Mouse (Mus musculus): ENCODE data around the gene Dcaf5.

Gene Dcaf5

DNA sequence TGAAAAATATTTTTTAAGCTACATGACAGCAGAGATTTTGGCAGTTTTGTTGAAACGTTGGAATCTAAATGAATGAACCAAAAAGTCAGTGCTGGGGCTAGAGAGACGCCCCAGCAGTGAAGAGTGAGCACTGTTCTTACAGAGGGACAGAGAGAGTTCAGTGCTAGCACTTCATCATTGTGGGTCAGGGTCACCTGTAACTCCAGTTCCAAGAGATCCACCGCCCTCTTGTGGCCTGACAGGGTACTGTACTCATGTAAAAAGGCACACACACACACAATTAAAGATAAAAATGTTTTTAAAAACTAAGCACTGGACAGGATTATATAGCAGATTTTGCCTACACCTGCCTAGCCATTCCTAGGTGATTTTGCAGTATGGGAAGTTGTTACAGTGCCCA, 29.8 kb downstream of the Dcaf5 start:
- no peak for DNase-seq

DNA sequence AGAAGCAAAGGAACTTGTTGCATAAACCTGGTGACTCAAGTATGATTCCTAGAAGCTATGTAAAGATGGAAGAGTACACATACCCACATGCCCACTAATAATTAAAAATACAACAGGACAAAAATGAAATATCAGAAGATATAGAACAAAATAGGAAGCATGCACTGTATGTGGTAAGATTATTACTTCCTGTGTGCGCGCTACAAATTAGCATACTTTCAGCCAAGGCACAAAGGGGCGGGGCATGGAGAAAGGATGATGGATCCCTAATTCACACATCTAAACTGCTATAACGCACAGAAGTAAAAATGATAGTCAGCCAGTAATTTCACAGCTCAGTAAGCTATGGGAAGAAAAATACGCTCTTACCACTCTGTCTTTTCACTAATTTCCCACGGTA, 32.3 kb downstream of the Dcaf5 start:
- no peak for DNase-seq

DNA sequence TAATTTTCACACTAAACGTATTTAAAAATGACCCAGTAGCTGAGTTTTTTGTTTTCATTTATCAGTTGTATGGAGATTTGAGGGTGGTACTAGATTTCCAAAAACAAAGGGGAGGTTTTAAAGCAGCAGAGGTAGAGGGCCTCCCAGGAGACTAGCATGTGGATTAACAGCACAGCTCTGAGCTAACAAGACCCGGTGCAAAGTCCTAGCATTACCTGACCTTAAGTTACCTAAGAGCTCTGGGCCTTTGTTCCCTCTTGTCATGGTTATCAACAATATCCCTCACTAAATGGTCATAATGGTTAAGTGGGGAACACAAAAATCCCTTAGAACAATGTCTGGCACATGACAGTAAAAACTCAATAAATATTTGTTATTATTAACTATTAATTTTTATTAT, 37.3 kb downstream of the Dcaf5 start:
- no peak for DNase-seq

DNA sequence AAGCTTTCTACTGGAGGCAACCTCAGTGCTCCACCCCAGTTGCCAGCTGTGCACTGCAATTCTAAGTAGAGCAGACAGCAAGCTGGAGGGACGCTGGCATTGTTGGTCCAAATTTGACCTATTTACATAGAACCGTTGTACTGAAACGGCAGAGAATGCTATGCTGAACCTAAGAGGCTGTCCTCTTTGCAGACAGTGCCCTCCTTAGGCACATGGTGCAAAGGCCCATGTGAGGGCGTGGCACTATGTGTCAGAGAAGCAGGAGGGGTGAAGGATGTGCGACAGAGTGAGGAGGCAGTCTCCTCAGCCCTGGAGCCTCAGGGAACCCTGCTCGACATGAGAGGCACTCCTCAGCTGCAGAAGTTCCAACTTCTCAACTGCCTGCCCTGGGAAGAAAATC, 40.0 kb downstream of the Dcaf5 start:
- DNase-seq: no peak

DNA sequence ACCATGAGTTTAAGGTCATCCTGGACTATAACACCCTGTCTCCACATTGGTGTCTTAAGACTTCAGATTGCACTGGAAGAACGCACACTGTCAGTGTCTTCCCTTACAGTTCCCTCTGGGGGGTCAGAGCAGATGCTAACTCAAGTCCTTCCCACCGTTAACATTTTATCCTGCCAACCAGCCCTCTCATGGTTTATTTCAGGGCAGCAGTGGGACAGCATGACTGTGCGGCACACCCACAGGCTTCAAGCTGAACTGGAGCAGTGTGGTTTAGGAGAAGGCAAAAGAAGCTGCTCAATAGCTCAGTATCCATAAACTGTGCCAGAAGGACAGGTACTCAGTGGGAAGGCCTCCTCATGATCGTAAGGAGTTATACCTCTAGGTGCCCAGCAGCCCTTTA, 41.1 kb downstream of the Dcaf5 start:
- DNase-seq: no peak

DNA sequence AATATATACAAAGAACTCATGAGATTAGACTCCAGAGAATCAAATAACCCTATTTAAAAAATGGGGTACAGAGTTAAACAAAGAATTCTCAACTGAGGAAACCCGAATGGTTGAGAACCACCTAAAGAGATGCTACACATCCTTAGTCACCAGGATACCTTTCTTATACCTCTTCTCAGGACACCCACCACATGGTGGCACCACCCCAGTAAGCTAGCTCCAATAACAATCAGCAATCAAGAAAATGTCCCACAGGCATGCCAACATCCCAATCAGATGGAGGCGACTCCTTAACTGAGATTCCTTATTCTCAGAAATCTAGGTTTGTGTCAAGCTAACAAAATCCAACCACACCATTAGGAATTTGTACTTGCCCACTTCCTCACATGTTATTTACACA, 42.4 kb downstream of the Dcaf5 start:
- no peak for DNase-seq

DNA sequence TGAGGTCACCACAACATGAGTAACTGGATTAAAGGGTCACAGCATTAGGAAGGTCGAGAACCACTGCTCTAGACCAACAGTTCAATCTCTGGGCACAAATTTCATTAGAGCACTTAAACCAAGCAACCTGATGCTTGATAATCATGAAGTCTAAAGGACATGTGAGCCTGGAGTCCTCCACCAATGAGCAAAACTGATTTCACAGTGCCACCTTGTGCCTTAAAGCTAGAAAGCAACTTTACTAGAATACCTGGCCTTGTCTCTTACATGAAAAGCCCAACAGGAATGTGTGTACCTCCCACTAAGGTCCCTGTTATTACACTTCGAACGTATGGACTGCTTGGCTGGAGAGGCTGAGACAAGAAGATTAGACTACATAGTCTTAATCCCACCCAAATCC, 47.0 kb downstream of the Dcaf5 start:
- DNase-seq: no peak

DNA sequence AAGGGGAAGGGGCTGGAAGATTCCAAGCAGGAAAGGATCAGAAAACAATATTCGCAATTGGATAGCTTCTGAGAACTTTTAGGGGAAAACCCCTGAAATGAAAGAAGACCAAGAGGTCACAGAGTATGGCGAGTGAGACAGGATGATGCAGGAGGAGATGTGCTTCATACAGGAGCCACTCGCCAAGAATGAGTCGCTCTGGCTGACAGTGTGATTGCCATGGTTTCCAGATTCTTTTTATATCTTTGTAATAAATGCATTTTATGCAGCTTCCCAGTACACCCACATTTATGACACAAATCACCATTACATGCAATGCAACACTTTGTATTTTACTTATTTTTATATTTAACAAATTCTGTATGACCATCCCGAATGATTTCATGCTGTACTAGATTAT, 49.1 kb downstream of the Dcaf5 start:
- DNase-seq: no peak

DNA sequence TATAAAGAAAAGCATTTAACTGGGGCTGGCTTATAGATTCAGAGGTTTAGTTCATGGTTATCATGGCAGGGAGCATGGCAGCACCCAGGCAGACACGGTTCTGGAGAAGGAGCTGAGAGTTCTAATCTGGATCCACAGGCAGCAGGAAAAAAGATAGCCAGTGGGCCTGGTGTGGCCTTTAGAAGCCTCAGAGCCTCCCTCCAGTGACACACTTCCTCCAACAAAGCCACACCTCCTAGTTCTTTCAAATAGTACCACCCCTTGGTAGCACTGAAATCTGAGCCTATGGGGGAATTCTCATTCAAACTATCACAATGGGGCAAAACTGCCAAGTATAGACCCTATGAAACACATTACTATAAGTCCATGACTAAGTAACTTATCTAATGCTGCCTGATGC, 51.0 kb downstream of the Dcaf5 start:
- DNase-seq: no peak

DNA sequence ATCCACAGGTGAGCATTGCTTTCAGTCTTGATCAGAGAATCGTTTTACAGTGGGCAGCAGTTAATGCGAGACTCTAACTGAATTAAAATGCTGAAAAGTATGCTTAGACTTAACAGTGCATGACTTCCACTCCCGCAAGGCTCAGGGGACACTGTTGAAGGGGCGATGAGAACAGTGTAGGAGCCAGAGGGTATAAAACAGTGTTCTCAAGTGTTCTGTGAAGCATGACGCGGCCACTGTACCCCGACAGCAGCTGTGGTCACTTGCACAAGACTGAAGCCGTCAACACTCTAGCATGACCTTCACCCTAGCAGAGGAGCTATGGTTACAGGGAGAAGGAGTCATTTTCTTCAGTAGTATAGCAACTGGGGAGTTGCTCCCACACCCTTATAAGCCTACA, 52.9 kb downstream of the Dcaf5 start:
- no peak for DNase-seq

DNA sequence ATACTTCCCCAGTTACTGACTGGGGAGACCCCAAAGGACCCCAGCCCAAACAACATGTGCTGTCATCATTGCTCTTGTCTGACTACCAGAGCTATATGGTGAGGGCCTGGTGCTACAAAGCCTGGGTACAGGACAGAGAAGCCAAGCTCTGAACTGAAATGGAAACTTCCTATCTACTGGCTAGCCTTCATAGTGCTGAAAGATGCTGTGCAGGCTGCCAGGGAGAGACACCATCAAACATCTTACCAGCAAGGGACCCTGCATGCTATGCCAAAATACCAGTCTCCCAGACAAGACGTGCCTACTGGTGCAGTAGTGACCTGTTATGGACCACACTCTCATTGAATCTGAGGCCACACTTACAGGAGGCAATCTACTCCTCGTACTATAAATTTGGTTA, 53.6 kb downstream of the Dcaf5 start:
- DNase-seq: no peak

DNA sequence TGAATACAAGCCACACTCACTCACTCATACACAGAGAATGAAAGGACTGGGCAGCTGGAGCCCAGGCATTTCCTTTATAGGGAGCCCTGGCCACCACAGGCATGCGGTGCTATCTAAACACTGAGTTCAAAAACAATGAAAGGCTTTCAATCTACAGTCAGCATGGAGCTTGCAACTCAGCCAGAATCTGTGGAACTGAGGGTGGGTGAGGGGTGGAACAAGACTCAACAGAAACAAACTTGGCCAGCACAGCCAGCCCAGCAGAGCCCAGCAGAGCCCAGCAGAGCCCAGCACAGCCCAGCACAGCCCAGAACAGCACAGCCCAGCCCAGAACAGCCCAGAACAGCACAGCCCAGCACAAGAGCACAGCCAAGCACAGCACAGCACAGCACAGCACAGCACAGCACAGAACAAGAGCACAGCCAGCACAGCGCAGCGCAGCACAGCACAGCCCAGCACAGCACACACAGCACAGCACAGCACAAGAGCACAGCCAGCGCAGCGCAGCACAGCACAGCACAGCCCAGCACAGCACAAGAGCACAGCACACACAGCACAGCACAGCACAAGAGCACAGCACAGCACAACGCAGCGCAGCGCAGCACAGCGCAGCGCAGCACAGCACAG, 56.5 kb downstream of the Dcaf5 start:
- no peak for DNase-seq

DNA sequence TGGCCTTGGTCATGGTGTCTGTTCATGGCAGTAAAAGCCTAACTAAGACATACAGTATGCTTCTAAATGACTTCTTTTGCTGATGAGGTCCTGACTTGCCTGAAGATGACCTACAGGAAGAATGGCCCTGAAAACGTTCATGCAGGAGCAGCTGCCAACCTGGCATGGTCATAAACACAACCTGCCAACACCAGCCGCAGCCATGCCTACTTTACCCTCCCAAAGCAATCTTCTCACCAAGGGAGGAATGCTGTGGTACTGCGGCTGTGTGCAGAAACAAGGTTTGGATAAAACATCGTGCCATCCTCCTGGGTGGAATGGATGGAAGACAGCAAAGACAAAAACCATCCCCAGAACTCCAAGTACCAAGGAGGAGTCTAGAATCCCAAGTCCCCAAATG, 57.0 kb downstream of the Dcaf5 start:
- no peak for DNase-seq

DNA sequence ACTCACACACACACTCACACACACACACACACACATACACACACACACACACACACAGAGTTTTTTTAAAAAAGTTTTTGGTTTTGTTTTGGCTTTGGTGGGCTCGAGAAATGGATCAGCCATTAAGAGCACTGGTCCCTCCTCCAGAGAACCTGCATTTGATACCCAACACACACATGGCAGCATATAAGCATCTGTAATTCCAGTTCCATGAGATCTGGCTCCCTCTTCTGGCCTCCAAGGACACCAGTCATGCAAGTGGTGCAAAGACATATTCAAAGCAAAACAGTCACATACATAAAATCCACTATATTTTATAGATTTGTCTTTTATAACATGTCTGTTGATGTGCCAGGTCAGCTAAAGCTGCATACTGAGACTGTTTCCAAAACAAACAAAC, 58.8 kb downstream of the Dcaf5 start:
- no peak for DNase-seq

DNA sequence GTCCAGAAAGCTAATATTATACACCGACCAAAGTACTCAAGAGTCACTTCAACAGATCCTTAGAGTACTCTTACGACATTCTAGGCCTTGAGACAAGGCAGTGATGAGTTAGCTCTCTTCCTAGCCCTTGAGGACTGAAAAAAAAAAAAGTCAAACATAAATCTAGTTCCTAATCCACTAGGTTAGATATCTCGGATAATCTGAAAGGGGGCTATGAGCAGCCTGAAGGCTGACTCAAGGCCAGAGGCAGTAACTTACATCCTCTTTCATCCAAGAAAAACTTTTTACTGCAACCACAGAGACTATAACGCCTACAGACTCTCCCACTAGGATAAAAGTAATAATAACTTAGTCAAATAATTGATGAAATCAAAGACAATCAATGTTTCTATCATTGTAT, 60.7 kb downstream of the Dcaf5 start:
- DNase-seq: no peak

DNA sequence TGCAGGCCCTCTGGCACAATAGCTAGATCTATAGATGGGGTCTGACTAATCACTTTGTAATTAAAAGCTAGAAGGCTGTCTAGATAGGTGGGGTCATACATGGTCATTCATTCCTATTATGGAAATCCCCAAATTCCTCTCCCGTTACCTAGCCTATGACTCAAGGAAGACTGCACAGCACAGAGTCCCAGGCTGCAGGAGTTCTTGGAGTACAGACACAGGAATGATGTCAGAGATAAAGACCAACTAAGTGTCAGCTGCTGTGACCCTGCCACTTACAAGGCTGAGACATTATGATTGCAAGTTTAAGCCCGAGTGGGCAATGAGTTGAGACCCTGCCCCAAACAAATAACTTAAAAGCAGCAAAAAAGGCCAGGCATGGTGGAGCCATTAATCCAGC, 61.7 kb downstream of the Dcaf5 start:
- no peak for DNase-seq

DNA sequence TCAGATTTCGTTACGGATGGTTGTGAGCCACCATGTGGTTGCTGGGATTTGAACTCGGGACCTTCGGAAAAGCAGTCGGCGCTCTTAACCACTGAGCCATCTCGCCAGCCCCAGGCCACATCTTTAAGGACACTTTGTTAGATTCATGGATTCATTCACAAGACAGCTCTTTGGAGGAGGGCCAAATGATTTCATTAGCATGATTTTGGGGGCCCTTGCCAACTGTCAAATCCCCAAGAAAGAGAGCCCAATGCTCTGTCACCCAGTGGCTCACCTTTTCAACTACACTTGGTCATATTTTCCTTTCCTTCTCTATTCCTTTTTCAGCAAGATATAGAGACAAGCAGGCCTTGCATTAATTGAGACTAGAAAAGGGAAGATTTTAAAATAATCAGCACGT, 63.5 kb downstream of the Dcaf5 start:
- DNase-seq: no peak

DNA sequence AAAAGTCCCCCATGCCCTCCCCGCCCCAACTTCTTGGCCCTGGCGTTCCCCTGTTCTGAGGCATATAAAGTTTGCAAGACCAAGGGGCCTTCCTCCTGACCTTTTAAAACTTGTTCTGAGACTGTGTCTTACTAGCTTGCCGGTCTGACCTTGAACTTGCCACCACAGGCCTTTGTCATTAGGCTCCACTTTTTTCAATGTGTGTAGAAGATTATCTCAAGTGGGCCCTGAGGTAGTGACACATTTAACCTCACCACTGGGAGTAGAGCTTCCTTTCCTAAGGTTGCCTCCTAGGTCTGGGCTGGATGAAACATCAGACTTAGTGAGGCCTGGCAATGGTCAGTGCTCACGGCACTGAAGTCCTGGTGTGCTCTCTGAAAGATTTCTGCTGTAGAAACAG, 69.2 kb downstream of the Dcaf5 start:
- DNase-seq: no peak

DNA sequence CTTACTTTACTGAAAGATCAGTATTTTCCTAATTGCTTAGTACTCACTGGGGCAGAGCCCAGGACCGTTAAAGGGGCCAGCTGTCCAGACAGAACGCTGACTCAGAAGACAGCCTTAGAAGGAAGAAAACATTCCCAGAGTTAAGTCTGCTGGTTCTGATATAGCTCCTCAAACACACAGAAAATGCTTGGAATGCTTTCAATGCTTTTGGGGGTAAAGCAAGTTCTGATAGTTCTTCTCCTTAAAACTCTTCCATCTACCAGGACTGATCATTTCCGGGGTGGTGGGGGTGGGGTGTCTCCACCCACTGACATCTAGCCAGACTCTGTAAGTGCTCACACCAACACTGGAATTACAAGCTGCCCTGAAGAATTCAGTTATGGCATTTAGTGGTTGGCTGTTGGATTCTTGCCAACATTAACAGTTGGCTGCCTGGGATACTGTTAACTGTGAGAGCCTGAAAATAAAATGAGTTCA, 70.4 kb downstream of the Dcaf5 start:
- DNase-seq: no peak

DNA sequence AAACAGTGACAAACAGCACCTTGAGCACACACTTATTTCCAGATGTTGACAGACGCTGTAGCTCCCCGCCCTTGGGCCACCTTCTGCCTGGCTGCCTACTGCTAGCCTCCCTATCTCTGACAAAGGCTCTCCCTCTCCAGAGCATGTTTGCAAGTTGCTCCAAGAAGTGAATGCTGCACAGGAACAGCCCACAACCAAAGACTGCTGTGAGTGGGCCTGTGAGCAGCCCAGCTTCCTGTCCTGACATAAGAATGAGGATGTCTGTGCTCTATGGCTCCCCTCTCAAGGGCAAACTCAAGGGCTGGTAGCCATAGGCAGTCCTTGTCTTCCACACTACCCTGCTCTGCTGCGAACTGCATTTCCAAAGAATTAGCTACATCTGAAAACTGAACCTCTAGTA, 71.1 kb downstream of the Dcaf5 start:
- no peak for DNase-seq

DNA sequence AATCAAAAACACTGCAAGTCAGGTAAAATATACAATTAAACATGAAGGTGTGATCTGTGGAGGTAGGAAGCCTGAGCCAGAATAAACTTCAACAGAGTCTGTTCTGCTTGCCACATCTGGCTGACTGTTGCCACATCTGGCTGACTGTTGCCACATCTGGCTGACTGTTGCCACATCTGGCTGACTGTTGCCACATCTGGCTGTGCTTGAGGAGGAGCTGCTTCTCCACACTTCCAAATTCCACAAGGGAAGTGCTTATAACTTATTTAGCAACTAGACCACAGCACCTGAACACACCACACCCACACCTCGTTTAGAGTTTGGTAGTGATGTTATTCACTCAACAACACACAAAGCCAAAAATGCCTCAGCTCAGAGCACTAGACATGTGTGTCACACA, 74.7 kb downstream of the Dcaf5 start:
- DNase-seq: no peak

DNA sequence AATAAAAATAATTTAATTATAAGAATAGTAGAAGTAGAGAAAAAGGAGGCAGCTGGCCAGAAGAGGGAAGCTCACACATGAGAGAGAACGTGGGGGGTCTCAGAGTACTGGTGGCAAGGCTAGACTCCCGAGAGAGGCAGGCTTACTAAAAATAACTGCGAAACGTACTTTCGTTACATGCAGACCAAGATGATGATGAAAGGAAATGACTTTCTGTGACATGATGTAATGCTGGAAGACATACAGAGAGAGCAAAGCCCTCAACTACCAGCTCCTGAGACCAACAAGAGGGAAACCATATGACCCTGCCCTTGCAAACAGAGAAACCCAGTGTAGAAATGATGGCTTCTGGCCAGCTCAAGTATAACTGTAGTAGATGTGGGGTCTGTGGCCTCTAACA, 76.1 kb downstream of the Dcaf5 start:
- DNase-seq: no peak

DNA sequence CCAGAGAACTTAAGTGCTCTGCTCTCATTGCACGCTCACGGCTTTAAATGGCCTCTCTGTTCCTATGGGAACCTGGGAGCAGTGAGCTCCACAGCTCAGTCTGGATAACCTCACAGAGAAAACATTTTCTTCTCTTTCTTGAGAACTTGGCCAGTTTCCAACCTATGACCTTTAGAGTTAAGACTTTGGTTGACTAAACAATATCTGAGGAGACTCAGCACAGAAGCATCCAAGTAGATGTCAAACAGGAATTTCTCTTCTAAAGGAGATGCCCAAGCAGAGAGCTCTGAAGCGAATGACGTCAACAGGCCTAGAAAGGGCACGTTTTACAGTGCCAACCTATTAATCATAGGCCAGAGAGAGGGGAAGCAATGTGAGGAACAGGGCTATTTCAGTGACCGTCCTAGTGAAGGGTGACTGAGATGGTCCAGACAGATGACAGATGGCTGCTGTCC, 91.6 kb downstream of the Dcaf5 start:
- no peak for DNase-seq

DNA sequence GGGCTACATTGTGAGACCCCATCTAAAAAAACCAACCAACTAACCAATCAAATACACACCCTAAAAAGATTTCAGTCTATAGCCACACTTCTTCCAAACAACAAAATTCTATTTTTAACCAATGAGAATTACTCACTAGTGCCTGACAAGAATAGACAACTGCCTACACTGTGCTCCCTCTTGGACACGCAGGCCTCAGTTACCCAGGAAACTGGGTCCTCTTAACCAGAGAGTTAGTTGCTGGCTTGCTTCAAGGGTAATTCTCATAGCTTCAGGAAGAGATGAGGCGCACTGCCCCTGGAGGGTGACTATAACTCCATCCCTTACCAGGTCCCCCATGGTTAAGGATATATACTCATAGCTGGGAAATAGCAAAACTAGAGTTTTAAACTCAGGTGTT, 95.5 kb downstream of the Dcaf5 start:
- no peak for DNase-seq

DNA sequence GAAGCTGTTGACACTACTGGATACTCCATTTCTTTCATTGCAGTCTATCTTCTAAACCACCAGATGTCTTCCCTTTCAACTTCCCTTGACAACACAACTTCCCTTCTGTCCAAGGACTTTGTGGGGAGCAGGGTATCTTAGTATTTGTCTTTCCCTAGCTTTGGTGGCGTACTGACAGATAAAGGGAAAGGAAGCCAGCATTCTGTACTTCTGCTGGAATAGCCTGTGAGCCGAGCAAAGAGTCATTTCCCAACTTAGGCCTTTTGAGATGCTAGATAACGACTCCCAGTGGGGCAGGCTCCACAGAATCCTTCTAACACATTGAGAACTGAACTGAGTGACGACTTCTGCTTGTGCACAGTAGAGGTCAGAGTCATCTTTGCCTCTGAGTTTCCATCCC, 102.2 kb downstream of the Dcaf5 start:
- DNase-seq: no peak

DNA sequence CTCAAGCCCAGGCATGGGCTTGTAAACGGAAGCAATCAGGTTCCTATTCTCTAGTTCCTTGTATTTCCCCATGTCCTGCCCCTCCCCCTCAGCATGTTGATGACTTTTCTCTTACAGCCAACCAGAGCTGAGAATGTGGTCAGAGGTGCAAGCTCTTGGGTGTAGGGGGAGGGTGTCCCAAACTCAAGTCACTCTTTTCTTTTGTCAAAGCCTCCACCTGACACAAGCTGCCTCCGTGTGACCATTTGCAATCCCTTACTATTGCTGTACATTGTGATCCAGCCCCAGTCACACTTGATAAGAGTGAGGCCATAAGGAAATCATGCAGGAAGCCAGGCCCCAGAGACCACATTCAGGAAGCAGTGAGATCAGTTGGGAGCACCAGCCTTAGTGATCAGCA, 104.8 kb downstream of the Dcaf5 start:
- DNase-seq: no peak

All from right cerebral cortex, postnatal 25 days (tissue).